Mouse (Mus musculus) megakaryocyte-erythroid progenitor cell, adult 5-6 weeks (primary cell): ENCODE data around the gene Stil. TPM values are rescaled to one million over a fixed set of nuclear protein-coding genes. Genes with fewer than 3 reads are reported as not detected.
"Not testable (repeated sequence)": the region's sequence is repeated elsewhere in the genome, so short reads cannot be mapped to it uniquely, and the experiment has no call there.

ENCODE experiments used
- ATAC-seq: replicated peaks from 2 replicates; pipeline ENCODE4 v1.8.0; 2016; ENCODE audit warnings: mild to moderate bottlenecking, inconsistent platforms; ENCODE audit not compliant: severe bottlenecking, poor library complexity, low FRiP score, low TSS enrichment
- total RNA-seq, 2 experiments: library from RNA; stranded (forward) in 1 of 2; stranded (reverse) in 1 of 2; fragments of 200-1000, 215-1000 nt in 1 of 2; fragments of >200 nt in 1 of 2; fragmentation: Nextera tagmentation in 1 of 2; gene quantifications; 2 replicates each; pipeline ENCODE4 v1.2.3; 2014 to 2017

The Stil gene
- total RNA-seq (2014; fragmentation: Nextera tagmentation) (22.9 and 27.8 TPM in 2 replicates), total RNA-seq (2017) (11.0 and 15.6 TPM in 2 replicates)

GRCm38 (mm10) chr4:114999773-115000428 lies at the start of gene Stil:
TSS of gene Stil (plus strand) at chr4:115000159.
- peak; percentile 98 for ATAC-seq

DNA sequence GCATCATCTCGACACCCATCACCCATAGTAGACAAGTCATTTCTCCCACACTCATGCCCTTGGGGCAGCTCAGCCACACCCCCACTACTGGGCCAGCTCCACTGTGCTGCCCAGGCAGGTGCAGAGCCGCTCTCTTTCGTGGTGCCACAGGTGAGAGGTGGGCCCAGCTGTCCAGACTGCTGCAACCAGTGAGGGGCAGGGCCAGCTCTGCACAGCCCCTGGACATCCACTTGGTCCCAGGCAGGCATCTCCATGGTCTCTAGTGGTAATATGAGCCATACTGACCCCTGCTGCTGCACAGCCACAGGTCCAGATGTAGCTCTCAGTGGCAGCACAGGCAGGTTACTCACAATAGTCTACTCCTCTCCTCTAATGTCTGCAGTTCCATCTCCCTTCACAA lies 46.8 kb upstream of the Stil start:
- peak; percentile 28; the same call in 1 of the 2 replicates for ATAC-seq

DNA sequence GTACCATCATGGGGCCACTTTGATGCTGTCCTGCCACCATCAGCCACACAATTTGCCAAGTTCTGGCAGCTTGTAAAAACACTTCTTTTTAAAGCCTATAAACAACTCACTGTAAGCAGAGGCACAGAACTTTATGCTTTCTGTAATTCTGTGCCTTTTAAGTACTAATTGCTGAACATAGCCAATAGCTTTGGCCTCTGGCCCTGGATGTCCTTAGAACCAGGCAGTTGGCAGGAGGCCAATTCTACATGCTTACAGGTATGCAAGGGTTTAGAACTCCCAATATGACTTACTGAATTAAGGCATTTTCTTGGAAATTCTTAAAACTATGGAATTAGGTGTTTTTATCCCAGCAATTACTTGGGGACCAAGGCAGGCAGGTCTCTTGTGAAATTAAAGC lies 42.6 kb upstream of the Stil start:
- no peak for ATAC-seq

- ATAC-seq = no peak
Measured at GRCm38 (mm10) chr4:114958231-114958630, 41.7 kb upstream of the Stil start.

- no peak for ATAC-seq
Measured at GRCm38 (mm10) chr4:114958786-114959185, 41.2 kb upstream of the Stil start.

GRCm38 (mm10) chr4:114959533-114959932 lies 40.4 kb upstream of the Stil start:
- ATAC-seq = no peak

DNA sequence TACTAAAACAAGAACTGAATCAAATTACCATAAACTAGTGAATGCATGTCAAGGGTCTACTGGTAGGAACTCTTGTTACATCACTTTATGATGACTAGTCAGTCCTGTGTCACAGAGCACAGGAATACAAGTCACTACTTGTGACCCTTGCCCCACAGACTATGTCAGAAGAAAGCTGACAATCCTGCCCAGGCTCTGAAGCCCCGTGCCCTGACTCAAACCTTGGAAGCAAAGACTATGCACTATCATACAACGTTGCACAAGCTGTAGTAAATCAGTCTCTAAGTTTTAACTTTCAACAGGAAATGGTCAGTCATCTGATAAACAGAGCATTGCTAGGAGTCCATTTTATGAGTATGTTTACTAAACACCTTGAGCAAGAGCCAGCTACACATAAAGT lies 39.1 kb upstream of the Stil start:
- not testable (repeated sequence) for ATAC-seq

DNA sequence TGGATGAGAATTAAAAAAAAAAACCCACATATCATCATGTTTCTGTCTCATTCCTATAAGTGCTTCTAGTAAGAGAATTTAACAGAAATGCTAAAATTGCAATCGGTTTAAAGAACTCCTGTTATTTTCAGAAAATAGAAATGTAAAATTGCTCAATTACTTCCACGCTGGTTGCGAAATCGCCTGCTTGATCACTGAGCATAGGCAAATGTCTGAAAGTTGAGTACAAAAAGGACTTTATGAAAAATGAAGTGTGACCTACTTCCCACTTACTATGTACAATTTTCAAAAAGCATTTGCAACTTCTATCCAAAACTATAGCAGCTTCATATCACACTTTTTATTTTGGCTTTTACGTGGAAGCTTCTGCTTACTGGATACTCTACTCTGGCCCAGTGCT lies 29.2 kb upstream of the Stil start:
- ATAC-seq = no peak

DNA sequence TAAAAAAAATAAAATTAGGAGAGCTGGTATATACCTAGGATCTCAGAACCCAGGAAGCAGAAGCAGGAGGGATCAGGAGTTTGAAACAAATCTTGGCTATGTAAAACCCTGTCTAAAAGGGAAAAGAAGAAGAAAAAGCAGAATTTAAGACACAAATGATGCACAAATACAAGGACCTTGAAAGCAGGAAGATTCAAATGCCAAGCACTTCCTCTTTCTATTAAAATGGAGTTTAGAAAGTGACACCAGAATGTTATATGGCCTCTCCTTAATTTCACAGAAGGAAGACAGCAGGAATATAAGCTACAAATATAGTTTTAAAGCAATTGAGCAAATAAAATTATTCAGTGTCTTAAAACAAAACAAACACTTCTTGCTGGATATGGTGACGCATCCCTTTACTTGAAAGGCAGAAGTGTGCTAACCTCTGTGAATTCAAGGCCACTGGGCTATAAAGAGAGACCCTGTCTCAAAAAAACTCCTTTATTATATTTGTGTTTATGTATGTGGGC lies 26.7 kb upstream of the Stil start:
- no peak for ATAC-seq

- no peak for ATAC-seq
Measured at GRCm38 (mm10) chr4:114982619-114983018, 17.3 kb upstream of the Stil start.

- ATAC-seq = no peak
Measured at GRCm38 (mm10) chr4:114983020-114983419, 16.9 kb upstream of the Stil start.

GRCm38 (mm10) chr4:114986211-114986590 lies 13.8 kb upstream of the Stil start:
- peak; percentile 29 for ATAC-seq

- ATAC-seq = peak; percentile 87
Measured at GRCm38 (mm10) chr4:114986591-114987432, 13.1 kb upstream of the Stil start, which contains the start of gene Cmpk1. TSS of gene Cmpk1 (minus strand) at chr4:114987241.

GRCm38 (mm10) chr4:114994218-114994617 lies 5.7 kb upstream of the Stil start:
- ATAC-seq = no peak

GRCm38 (mm10) chr4:114997051-114997450 lies 2.9 kb upstream of the Stil start:
- ATAC-seq = 0 out of 2 replicates have a peak, but pooled peaks have one; percentile 14

DNA sequence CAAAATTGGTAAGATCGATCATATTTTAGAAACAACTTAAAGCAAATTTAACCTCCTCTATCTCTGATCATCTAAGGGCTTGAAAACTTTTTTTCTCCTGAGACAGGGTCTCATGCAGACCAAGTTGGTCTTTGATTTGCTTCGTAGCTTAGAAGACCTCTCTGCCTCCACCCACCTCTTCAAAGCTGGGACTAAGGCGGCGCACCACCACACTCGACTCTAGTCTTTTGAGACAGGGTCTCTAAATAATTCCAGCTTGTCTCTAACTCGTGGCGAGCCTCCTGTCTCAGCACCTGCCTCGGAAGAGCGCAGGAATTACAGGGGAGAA lies 550 bp upstream of the Stil start:
- no peak for ATAC-seq

DNA sequence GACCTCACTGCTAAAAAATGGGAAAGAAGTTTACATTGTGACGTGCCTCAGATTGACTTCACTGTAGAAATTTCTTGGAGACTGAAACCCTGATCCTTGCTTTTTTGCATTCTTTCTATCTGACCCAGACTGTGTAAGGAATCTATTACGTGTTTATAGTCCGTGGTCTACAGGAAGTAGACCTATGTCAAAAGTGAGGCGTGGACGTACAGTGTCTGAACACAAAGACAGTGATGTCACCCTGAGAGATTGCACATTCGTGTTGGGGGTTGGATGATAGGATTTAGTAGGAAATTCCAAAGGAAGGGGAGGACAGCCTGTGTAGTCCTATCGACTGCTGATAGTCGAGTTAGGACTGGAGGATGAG lies 453 bp downstream of the Stil start:
- ATAC-seq = peak; percentile 43

- no peak for ATAC-seq
Measured at GRCm38 (mm10) chr4:115014276-115014675, 14.3 kb downstream of the Stil start.

GRCm38 (mm10) chr4:115019997-115020396 lies 20.0 kb downstream of the Stil start:
- ATAC-seq = no peak

DNA sequence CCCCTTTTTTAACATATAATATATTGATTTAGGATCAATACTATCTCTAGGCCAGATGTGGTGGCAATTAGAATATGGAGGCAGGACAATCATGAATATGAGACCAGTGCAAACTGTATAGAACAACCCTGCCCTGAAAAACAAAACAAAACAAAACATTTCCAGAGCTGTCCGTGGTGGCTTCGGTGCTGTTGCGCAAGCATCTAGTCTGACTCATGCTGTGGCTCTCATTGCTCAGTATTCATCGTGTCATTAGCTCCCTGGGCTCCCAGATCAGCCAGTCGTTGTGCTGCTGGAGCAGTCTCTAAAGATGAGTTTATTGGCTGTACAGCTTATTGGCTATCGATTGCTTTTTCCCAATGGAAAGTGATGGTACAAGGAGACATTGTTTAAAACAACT lies 35.1 kb downstream of the Stil start:
- ATAC-seq = no peak

DNA sequence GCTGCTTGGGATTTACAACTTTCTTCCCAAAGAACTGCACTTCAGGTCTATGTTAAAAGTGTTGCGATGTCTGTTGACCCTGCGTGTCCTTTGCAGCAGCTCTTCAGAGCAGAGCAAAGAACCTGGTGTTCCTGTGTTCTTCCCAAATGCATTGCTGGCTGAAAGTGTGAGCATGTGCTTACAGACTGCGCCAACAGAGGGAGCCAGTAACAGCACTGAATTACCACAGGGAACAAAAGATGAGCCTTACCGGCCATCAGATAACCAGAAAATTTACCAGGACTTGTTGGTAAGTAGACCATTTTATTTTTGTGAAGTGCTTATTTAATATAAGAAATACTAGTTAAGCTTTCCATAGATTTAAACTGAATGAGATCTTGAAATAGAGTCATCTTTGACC lies 38.3 kb downstream of the Stil start:
- ATAC-seq = peak; percentile 92
